Mouse (Mus musculus) thymus, postnatal 36 days (tissue): ENCODE measurements around the gene Cers6.

Experiments
- DNase-seq, 2 experiments: peaks; one replicate each; pipeline ENCODE4 v3.0.0; 2022; ENCODE audit warnings: mixed read lengths in 2 of 2

Gene Cers6

GRCm38 (mm10) chr2:68885206-68885605 is 24.0 kb downstream of the Cers6 start:
- no peak for DNase-seq

- DNase-seq = no peak
Measured at GRCm38 (mm10) chr2:68885766-68886496, 24.7 kb downstream of the Cers6 start.

GRCm38 (mm10) chr2:68886661-68887060 is 25.4 kb downstream of the Cers6 start:
- no peak for DNase-seq

- DNase-seq = no peak
Measured at GRCm38 (mm10) chr2:68888094-68888705, 27.0 kb downstream of the Cers6 start.

DNA sequence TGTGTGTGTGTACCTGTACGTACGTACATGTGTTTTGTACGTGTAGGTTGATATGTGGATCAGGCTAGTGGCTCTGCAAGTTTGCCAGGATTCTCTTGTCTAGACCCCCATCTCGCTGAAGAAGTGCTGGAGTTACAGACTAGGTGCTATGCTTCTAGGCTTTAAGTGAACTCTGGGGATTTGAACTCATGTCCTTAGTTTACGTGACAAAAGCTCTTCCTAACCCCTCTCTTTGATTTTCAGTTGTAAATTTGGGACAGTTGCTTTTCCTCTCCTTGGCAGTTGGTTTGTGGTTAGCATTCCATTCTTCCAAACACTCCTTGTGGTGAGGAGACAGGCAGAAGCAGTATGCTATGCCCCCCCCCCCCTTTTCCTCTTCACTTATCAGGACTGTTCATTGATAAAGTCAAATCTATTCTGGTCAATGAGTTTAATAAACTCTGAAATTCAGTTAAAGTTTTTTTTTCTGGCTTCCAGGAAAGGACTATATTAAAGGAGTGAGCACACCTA is 28.5 kb downstream of the Cers6 start:
- DNase-seq = no peak

GRCm38 (mm10) chr2:68892476-68892875 is 31.2 kb downstream of the Cers6 start:
- DNase-seq = no peak

DNA sequence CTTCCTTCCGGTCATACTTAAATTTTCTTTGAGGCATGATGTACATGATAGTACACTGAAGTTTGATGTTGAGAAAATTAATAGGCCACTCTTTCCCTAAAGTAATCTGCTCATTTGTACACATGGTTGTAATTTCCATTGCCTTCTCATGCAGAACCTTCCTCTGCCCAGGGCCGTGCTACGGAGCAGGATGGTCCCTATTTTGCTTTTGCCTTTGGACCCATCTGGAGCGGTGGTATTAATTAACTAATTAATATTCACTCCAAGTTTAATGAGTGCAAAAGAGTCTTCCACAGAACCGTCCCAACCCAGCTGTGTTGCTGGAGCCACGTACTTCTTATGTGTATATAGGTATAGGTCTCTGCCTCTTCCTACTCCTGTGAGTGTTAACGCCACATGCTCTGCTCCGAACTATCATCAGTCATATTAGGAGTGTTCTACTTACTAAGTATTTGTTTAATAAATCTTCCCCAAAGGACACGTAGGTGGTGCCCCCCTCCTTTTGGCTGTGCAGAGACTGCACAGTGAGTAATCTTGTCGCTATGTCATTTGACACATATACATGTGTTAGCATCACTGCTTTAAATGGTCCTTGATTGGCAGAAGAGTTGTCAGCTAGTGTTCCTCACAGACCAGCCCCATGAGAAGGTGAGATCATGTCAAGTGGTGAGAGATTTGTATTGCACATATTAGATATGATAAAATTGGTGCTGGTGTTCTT is 34.0 kb downstream of the Cers6 start:
- DNase-seq = no peak

DNA sequence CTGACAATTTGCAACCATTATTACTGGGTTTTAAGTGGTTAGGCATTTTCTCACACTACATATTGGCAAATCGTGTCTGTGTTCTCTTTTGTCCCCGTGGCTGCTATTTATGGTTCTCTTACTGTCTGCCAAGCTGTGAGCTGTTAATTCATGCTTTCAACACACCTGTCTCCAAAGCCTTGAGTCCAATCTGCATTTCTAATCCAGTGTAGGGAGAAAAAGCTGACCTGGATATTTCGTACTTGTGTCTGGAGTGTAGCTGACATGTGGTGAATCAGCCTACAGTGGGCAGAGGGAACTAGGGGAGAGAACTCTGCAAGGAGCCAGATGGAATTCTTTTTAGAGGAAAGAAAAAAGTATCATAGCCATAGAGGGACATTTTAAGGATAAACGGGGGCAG is 35.0 kb downstream of the Cers6 start:
- DNase-seq = no peak

DNA sequence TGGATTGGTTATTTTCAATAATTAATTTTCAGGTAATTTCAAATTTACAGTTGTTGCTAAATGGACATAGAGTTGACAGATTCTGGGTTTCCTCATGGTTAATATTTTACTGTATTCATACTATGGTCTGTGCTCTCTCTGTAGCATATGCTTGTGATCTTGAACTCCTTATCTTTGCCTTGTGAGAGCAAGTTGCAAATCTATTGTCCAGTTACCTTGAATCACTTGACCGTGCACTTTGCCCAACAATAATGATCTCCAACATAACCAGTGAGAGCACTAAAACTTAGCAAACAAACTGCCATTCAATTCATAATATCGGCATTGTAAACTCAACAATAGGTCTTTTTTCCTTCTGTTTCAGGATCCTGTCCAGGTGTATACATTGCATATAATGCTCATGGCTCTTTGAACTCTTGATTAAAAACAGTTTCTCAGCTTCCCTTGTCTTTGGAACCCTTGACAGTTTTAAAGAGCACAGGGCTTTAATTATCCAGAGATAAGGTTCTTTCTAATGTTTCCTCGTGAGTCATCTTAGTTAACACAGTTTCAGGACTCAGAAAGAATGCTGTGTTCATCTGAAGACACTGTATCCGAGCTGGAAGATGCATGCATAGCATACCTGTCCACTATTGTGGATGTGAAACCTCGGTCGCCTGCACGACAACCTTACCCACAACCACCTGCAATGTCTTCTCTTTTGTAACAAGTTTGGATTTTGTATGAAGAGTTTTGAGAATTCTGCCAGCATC is 38.7 kb downstream of the Cers6 start:
- DNase-seq = no peak

DNA sequence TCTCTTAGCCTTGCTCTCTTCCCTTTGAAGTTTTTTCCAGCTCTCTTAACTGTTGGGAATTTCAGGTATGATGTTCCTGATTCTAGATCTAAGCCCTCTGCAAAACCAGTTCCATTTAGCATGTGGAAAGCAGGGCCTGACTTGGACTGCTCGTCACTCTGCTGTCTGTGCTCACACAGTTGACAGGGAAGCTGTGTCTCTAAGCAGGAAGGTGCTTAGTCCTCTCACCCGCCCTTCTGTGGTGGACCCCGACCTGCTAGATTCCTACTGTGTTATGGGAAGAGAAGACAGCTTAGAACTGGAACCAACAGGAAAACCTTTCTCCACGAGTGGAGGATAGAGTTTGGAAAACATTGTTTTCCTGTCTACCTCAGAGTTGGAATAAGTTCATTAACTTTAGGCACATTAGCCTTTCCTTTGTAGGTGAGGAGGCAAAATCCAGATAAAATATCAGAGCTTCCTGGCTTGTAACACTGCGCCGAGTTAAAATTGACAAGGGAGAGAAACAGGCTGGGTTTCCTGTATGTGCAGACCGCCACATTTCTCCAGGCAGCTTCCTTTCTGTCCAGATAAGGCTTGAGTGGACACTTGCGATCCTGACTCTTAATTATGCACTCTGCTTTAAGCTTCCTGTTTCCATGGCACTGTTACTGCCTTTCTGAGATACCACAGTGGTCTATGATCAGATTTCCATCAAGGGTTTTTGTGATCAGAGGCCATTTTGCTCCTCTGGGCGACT is 39.6 kb downstream of the Cers6 start:
- no peak for DNase-seq

- no peak for DNase-seq
Measured at GRCm38 (mm10) chr2:68901708-68902107, 40.5 kb downstream of the Cers6 start.

DNA sequence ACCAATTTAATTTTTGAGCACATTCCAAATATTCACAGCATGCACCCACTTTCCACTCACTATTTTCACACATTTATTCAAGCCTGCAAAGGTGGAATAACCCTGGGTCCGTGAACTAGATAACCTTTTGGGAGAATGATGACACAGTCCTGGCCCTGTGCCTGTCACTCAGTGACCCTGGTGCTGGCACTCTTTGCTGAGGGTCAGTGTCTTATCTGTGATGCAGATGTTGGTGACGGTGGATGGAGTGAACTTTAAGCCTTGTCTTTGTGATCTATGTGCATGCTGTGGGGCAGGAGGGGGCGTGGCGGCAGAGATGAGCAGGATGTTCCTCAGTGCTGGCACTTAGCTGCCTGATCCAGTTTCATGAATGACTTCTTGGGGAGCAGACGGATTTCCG is 41.3 kb downstream of the Cers6 start:
- DNase-seq = no peak

- no peak for DNase-seq
Measured at GRCm38 (mm10) chr2:68906921-68907320, 45.7 kb downstream of the Cers6 start.

DNA sequence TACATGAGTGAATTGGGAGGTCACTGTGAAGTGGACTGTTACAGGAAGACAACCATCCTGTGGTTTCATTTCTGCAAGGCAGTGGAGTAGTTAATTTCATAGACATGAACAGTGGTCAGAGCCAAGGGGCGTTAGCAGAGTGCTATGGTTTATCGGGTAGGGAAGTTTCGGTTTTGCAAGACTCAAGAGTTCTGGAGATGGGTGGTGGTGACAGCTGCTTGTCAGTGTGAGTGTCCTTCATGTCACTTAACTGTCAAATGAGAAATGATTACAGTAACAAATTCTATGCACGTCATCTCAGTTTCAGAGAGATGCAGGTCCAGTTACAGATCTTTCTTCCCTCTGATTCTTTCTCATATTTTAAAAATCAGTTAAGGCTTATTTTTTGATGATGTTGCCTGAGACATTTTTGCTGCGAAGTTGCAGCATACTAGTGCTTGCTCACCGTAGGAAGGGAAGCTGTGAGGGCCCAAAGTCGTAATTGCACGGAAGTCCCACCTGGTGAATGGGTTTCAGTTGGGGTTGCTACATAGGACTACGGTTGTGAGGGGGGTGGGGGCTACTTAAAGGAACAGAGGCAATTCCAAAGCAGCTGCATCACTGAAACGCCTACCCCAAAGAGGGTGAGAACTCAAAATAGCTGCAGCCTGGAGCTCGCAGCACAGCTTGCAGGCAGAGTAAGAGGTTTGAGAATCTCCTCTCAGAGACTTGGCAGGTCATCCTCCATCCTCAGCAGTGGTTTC is 46.7 kb downstream of the Cers6 start:
- peak; percentile 73 to 85 for DNase-seq

DNA sequence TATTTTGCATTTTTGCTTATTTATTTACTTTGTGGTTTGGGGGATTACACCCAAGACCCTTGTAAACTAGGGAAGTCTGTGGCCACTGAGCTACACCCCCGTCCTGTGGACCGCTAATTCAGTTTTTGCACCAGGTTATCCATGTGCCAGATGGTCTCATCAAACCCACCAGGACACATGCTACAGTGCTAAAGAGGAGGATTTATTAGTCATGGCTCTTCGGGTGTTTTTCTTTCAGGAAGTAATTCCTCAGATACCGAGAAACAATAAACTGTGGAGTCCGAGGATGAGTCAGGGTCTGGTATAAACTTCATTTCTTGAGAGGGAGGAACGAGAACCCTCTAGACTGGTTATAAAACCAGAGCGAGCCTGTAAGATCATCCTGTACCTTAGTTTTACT is 49.5 kb downstream of the Cers6 start:
- DNase-seq = no peak

DNA sequence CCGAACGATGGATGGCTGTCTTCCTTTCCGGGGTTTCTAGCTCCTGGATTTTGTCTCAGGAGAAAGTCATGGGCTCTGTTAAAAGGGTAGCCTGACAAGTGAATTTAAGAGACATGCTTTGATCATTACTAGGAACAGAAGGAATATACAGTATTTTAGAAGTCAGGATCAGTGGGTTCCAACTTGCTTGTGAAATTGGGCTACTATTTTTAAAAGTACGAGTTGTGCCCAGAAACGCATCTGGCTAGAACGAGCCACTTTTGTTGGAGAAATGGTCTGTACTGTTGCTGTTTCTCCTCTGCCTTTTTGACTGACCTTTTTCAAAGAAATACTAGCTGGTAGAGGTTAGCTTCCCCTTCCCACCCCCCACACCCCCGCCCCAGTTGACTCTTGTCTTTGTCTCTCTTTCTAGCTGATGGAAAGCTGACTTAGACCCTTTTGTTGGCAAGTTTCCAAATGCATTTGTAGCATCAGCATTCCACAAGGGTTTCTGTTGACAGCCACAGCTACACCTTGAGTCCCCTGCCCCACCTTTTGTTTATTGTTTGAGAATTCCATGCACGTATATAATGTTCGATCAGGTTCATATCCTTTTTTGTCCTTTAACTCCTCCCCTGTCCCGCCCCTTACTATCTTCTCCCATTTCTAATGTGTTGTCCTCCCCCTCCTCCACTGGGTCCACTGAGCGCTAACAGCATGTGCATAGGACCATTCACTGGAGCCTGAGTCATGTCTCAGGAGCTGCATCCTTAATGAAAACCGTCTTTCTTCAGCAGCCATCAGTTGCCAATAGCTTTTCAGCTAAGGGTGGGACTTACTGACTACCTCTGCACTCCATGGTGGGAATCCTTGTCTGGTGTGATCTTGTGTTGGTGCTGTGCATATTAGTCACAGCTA is 50.6 kb downstream of the Cers6 start:
- DNase-seq = no peak

- no peak for DNase-seq
Measured at GRCm38 (mm10) chr2:68915742-68916141, 54.5 kb downstream of the Cers6 start.

GRCm38 (mm10) chr2:68916299-68916698 is 55.1 kb downstream of the Cers6 start:
- no peak for DNase-seq

- DNase-seq = no peak
Measured at GRCm38 (mm10) chr2:68917010-68917409, 55.8 kb downstream of the Cers6 start.

GRCm38 (mm10) chr2:68917524-68917923 is 56.3 kb downstream of the Cers6 start:
- no peak for DNase-seq

DNA sequence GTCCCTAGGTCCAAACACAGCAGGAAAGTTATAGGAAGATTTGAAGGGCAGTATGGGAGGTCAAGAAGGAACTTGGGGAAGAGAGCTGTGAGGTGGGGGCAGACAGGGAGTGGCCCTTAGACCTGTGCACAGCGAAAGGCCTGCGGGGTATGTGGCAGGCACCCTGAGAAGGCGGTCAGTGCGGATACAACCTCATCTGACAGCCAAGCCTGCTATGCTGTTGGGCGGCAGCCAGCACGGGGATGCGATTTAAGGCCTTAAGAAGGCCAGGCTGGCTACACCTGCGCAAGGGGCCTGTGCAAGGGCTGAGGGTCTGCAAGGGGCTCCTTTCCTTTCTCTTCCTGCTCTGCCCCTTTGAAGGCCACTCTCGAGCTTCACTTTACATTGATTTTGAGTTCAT is 63.1 kb downstream of the Cers6 start:
- no peak for DNase-seq
